Mouse (Mus musculus) lung, postnatal 4 days (tissue): ENCODE results near the gene Efnb3.

Experiments
- DNase-seq, 2 experiments: peaks; one replicate each; pipeline ENCODE4 v3.0.0; 2021

Gene Efnb3

DNA sequence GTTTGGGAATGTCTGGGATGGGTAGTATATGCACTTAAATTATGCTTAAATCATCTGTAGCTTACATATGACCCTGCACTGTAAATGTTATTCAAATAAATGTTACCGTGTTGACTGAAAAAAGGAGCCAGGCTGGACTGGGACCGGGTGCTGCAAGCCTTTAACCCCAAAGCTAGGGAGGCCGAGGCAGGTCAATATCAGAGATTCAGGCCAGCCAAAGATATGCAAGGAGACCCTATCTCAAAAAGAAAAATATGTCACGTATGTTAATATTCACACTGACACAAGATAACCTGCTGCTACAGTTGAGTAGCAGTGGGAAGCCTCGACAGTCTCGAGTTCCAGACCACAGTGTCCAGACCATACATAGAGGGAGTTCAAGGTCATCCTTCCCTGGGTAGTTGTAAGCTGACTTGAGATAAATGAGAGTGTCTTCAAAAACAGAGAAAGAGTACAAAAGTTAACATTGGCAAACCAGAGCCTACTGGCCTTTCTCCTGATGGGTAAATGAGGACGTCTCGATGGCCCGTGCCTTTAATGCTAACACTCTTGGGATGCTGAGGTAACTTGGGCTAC is 22.3 kb upstream of the Efnb3 start:
- no peak for DNase-seq

DNA sequence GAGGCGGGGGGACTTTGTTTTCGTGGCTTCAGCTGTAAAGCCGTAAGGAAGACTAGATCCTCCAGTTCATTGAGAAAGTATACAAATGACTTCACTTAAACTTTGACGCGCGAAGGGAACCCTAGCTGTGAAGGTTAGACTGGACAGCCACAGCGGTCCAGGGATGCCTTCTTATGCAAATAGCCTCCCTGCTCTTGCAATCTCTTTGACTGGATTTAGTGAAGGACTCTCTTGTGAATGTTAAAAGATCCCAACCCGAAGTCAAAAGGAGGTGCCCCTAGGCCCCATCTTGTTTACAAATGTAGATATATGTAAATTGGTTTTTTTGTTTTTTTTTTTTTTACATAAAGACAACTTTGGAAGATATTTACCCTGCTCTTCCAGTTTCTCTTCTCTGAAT is 21.8 kb upstream of the Efnb3 start:
- no peak for DNase-seq

DNA sequence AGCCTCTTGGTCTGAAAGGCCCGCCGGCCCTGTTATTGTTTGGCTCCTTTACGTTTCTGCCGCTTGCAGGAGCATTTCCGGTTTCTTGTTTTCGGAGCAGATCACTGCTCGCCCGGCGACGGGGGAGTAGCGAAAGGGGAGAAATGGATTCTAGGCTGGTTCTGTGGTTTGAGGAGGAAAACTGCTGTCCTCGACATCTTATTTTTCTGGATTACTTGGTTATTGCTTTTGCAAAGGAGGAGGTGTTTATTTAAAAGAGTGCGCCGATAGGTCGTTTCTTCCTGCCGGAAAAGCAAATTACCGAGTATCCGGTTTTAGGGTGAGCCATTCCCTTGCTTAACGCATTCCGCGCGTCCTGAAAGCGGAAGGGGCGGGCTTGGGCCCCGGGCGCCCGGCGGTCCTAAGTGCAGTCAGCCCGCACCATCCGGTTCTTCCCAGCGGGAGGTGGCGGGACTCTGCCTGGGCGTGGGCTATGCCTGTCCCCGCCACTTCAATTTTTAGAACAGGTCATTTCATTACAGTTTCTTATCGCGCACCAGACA is 21.2 kb upstream of the Efnb3 start:
- peak; percentile 92 to 95 for DNase-seq

DNA sequence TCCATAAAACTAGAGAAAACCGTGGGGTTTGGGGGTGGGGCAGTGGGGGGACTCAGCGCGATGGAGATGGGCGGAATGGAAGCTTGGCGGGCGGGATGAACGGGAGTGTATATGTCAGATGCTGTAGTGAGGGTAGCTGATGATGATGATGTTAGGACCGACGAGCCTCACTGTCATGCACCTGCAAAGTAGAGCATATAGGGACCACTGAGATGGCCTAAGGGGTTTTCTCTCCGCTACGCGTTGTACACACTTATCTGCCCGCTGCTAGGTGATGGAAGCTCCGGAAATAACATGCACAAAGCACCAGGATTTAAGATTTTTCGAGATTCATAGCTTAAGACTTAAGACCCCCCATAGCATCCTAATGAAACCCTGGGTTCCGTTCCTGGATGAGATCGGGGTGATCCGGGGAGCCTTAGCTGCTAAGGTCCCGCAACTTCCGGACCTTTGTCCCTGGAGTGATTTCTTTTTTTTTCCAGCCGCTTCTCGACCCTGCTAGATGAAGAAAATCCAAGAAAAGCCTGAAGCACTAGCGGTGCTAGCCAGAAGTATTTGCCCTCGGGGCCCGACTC is 20.7 kb upstream of the Efnb3 start:
- DNase-seq, result no peak

DNA sequence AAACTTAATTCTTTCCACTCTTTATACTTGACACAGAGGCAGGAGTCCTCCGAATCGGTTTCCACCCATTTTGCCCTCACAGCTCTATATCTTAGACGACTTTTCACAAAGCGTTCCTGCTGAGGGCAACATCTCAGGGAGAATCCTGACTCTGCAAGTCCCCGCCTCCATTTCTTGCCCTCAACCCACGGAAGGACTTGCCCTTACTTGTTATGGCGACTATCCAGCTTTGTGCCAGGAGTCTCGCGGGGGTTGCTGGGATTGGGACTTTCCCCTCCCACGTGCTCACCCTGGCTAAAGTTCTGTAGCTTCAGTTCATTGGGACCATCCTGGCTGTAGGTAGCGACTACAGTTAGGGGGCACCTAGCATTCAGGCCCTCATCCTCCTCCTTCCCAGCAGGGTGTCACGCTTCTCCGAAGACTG is 20.1 kb upstream of the Efnb3 start, which contains the start of the genes Wrap53 and Trp53:
Gene Wrap53 (minus strand): TSS at position 165 of the 424 bp plus-strand sequence.
Gene Trp53 (plus strand): TSS at position 269 of the 424 bp plus-strand sequence.
- DNase-seq, result peak; percentile 93

DNA sequence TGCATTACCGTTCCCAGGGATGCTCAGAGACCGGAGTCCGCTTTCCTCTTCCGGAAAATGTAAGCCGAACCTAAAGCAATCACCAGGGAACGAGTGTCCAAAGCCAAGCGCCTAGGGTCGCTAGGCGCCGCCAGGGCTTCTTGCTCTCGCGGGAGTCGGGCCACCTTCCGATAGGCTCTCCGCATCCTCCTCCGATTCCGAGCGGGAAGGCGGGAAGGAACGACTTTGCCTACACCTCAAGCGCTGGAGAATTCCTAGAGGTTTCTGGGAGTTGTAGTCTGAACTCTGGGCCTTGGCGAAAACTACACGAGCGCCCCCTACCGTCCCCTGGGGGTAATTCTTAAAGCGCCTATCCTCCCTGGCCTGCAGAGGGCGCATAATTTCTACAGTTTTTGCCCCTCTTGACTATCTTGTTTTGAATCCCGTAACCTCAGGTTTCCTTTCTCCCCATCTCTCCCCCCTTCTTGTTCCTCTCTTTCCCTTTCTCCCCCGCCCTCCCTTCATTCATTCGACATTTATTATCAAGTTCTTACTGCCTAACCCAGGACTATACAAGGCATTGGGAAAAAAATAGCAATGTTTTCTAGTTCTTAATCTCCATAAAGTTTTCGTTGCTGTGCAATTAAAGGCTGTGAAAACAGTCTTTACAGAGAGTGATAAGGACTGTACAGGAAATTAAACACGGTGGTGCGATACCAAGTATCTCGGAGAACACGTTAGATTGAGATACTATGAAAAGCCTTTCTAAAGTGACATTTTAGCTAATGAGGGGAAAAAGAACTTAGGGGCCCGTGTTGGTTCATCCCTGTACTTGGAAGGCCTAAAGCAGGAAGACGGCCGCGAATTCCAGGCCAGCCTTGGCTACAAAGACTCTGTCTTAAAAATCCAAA is 19.4 kb upstream of the Efnb3 start:
- DNase-seq, result peak; percentile 98

DNA sequence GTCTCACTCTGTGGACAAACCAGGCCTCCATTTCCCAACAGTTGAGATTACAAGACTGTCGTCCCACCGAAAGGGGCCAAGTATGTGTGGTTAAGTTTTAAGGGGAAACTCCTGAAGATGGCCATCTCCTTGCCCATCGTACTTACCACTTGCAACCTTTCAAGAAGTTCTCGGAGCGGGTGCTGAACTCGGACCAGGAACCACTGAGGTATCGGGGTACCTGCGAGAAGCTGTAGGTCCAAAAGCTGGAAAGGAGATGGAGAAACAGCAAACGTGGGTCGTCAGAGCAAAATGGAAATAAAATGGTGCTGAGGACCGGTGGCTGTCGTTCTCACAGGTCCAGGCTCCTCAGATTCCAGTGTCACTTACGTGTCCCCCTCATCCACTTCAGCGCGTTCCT is 18.3 kb upstream of the Efnb3 start:
- DNase-seq, result no peak

DNA sequence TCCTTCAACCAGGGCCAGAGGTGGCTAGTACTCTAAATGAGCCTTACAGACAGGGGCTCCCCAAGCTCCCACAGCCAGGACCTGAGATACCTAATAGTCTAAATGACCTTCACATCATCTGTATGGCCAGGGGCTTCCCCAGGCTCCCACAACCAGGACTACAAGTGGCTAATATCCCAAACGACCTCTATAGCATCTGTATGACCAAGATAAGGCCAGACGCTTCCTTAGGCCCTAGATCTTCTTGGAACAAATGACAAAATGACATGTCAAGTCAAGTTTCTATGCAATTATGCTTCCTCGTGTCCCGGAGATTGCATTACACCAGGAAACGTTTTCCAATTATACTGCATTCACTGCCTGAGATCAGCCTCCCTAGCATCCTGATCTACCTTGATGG is 16.3 kb upstream of the Efnb3 start:
- no peak for DNase-seq

DNA sequence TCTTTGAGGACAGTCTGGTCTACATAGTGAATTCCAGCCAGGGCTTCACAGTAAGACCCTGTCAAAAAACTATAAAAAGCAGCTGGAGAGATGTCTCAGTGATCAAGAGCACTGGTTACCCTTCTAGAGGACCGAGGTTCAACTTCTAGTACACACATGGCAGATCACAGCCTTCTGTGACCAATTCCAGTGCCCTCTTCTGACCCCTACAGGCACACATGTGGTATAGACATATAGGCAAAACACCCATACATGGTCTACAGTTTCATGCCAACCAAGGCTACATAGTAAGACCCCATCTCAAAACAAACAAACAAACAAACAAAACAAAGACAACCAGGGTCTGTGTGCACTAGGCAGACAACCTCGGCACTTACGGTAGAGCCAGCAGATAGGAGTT is 15.2 kb upstream of the Efnb3 start:
- no peak for DNase-seq

DNA sequence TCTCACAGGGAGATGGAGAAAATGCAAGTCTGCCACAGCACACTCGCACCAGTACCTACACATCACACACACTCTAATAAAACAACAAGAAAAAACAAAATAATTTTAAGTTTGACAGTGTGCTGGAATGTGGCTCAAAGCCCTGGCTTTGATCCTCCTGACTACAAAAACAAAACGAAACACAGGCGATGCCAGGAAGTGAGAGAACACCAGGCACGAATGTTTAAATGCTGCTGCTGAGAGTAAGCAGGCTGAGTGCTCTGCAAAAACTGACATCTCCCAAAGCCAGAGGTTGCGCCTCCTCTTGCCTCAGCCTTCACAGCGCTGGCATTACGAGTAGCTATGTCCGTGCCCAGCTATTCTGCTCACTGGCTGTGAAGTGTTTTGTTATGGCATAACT is 5.1 kb upstream of the Efnb3 start:
- DNase-seq, result no peak

DNA sequence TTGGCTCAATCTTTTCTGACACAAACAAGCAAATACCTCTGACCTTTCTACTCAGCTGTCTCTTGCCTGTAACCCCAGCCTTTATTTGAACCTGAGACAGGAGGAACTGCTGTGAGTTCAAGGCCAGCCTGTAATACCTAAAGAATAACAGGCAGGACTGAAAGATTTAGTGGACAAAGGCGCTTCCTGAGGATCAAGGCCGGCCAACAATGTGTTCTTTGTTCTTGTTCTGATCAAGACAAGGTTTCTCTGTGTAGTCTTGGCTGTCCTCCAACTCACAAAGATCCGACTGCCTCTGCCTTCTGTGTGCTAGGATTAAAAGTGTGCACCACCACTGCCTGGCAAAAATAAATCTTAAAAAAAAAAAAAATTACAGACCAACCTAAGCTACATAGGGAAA is 4.4 kb upstream of the Efnb3 start:
- DNase-seq, result no peak

DNA sequence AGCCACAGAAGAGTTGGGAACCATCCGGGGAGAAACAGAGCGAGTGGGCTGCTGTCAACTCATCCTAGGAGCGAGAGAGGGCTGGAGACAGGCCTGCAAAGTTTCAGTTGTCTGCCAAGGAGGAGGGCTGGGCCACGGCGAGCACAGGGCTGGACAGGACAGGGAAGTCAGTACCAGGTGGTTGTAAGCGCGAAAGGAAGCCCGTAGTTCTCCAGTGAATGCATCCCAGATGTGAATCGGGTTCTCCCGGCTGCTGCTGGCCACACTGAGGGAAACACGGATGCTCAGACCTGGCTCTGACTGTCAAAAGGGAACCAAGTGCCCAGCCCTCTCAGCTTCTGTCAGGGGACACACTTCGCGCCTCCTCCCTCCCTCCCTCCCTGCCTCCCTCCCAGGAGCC is 3.4 kb upstream of the Efnb3 start:
- no peak for DNase-seq

DNA sequence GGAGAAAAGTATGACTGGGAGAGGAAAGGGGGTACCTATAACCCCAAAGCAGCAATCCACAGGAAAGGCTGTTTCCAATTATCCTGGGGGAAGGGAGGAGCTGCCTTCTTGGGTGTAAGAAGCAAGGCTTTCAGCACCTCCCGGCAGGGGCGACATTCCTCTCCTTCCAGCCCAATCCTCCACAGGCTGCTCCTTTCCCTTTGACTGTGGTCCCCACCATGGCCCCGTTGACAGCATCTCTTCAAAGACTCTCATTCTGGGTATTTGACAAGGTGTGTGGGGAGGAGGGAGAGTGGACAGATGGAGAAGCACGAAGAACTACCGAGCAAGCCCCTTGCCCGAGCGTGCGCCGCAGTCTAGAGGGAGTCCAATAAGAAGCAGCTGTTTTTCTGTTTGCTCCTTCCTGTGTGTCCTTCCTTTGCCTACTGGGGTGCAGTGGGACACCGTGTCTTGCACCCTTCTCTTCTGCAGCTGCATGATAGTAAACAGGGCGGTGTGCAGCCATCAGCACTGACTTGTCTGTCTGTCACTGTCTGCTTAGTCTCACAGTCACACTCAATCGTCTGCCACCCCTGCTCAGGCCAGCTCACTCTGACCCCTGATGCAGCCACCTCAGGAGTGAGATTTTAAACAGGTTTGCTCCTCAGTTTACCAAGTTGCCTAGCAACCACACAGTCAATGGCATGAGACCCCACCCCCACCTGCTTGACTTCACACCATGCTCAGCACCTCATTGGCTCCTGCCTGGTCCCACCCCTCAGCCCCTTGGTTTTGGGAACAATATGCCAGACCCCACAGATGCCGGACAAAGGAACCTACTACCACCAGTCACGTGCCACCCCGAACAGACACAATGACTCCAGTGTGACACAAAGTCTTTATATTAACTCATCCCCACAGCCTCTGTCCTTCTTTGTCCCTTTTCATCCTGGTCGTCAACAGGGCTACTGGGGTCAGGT is 1.2 kb upstream of the Efnb3 start:
- no peak for DNase-seq

DNA sequence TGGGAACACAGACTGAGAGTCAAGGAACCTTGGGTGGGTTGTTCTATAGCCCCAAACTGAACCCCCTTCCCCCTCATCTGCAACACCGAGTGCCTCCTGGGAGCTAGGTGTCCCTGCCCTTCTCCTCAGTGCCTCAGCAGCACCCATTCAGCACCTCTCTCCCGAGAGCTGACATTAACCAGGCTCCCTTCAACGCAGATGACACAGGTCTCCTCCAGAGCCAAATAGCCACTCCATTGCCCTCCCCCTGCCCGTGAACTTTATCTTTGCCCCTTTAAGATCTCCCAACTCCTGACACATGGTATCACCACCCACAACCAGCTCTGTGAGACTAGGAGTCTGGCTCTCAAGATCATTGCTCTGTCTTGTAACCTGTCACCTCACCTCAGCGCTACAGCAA is 822 bp downstream of the Efnb3 start:
- DNase-seq, result no peak

DNA sequence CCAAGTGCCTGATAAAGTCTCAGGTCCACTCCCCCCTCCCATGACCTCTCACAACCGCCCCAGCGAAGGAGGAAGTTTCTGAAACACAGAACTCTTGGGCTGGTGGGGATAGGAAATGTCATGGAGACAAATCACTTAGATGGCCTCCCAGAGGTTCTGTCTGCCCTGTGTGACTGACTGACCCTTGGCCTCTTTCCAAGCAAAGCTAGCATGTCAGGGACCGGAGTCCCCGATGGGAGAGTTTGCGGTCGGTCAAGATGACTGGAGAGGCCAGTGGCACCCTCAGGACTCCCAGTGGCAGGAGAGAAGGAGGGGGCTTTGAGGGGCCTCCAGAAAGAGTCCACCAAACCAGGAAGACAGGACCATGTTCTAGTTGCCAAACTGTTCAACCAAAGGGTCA is 1.2 kb downstream of the Efnb3 start:
- DNase-seq, result no peak

DNA sequence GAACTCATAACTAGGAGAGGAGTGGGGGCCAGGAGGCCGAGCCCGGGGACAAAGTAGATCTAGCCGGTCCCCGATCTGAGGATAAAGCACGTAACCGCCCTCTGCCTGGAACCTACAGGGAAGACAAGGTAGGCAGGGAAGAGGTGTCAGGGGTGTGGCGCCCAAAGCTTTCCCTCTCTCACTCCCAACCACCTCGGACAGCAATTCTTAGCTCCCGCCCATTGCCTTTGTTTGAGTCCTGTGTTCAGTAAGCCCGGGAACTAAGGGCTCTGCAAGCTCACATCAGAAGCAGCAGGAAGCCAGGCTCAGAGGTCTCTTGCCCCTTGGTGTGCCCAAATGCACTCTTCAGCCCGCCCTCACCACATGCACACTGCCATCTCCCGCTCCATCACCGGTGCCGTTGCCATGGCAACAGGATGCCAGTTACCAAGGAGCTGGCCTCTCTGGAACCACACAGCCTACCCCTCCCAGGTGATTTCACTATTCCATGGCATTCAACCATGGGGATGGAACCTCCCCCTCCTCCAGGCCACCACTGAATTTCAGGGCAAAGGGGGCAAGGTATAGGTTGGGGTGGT is 2.5 kb downstream of the Efnb3 start:
- DNase-seq, result no peak

DNA sequence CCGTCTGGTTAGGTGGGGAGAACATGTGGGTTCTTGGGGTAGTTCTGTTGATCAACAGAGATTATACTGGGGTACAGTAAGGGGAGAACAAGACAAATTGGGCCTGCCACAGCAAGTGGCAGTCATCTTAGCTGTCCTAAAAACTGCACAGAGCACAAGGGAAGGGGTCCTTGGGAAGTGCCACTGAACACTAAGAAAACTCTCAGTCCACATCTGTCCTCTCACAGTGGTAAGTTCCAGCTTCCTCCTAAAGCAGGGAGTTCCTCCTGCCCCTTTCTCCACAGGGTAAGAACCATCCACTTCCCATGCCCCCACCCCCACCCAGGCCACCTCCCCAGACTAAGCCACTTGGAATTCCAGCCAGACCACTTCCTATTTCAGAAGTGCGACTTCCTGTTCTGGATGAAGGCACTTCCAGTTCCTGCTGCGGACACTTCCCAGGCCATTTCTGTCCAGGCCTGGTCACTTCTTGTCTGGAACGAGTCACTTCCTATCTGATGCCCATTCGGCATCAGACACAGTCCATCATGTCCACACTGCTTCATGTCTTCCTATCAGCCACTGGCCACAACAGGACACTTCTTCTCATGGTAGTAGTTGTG is 5.4 kb downstream of the Efnb3 start:
- DNase-seq, result no peak

DNA sequence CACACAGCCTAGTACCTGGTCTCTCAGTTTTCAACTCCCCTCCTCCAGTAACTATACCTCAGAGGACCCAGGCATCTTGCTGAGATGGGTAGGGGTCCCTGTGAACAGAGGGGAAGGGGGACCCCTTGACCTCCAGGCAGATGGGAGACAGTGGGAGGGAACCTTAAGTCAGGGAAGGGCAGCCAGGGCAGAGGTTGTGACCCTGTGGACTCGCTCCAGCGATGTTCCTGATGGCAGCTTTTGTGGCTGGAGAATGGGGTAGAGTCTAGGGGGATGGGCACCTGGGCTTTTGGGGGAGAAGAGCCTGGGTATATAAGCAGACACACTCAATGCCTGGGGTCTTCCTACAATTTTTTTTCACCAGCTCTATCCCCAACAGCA is 6.7 kb downstream of the Efnb3 start:
- no peak for DNase-seq

DNA sequence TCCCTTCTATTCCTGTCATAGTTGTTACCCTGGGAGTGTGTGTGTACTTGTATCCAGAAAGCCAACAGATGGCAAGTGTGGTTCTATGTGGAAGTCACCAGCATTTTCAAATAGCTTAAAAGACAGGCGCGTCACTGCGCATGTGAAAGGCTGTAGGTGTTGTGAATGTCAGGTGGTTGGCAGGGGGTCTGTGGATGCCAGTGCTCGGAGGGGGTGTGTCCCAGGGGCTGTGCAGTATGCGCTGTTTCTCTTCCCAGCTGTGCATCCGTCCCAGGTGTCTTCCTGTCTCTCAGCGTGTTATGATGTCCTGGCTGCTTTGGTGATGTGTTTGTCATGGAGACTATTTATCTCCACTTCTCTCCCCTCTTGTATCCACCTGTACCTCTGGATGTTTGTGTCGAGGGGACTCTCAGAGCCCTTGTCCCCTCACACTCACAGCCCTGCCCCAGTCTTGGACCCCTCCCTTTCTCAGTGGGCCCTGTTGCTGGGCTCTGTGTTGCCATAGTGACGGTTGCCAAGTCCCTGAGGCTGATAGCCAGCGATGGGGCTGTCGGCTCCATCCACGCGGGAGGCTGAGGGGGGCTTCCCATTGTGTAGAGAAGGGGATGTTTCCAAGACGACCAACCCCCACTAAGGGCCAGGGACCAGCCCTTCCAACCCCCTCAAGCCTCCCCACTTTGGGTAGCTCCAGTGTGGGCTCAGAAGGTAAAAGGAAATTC is 7.2 kb downstream of the Efnb3 start:
- DNase-seq, result no peak

DNA sequence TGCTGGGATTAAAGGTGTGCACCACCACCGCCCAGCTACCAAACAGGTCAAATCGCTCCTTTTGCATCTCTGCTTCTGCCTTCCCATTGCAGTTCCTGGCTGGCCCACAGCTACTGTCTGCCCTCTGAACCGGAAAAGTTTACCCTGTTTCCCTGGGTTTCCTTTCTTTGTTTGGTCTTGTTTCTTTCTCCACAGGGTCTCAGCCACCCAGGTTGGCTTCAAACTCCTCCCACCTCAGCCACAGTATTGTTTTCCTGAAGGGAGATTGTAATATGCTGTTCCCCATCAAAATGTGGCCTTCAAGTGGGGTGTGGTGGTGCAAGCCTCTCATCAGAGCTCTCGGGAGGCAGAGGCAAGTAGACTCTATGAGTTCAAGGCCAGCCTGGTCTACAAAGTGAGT is 8.7 kb downstream of the Efnb3 start:
- DNase-seq, result no peak

DNA sequence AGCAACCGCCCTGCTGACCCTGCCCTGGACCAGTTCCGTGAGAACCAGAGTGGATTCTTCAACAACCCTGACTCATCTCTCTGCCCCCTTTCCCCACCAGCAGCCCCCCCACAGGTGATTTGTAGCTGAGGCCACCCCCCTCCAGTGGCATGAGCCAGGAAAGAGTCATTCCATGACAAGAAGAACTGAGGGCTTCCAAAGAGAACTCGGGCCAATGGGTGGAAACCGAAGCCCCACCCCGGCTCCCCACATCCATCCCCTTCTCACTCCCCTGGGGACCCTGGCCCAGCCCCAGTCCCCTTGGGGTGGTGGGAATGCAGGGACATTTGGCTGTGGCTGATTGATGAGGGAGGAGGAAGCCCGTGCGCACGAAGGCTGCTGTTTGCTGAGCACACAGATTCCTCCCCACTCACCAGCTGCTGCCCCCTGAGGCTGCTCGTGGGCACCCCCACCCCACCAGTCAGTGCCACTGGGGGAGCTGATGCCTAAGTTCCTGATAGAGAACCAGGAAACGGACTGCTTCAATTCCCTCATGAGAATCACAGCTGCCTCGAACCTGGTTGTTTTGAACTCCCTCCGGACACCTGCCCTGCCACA is 10.8 kb downstream of the Efnb3 start, which contains the start of gene Dnah2:
Gene Dnah2 (minus strand): TSS at position 51 of the 597 bp plus-strand sequence.
- no peak for DNase-seq
